In genomic region chr16:49887811-49888564, GRCm38 (mm10) we compare ENCODE assay signal across 9 mouse cellular contexts.
DNase-seq lines count a peak whose midpoint lies in the region; ATAC-seq lines count a peak whose summit lies in the region.
"Had no signal": no experiment of that assay in that cellular context is flagged by ENCODE, and none has a peak within 500 bp of the region (broad histone marks: within the 10 kb centered on the region; RNA-seq: fewer than 3 reads in every experiment).

No protein-coding gene starts in this region.

- H3K9me3 ChIP-seq in lung, embryonic 16.5 days (ENCODE audit: control insufficient read depth, low read length): peaks cover 6% of the 10 kb centered on the region
- H3K9me3 ChIP-seq in hindbrain, embryonic 14.5 days (ENCODE audit: control insufficient read depth, low read length): 0 out of 2 replicates have a peak, but pooled peaks cover 3% of the 10 kb centered on the region
- H3K9me3 ChIP-seq: hindbrain, embryonic 13.5 days had no signal

- ATAC-seq in granulocyte monocyte progenitor cell, adult 5-6 weeks (replicated peaks; ENCODE audit: poor library complexity, severe bottlenecking): peak; percentile 92
- ATAC-seq in lung, embryonic 16.5 days (ENCODE audit: low read depth): peak; percentile 57
- no peak for ATAC-seq in hindbrain, embryonic 14.5 days (ENCODE audit: low FRiP score)

- WGBS in lung, embryonic 16.5 days: 34% methylated on average over 9 of the region's 9 CpGs
- WGBS in hindbrain, embryonic 14.5 days: 77% methylated on average over 9 of the region's 9 CpGs

- H3K9ac ChIP-seq in lung, embryonic 16.5 days (ENCODE audit: low read length): no peak overlapping the region
- no peak overlapping the region for H3K9ac ChIP-seq in hindbrain, embryonic 14.5 days
- H3K9ac ChIP-seq: hindbrain, embryonic 13.5 days had no signal

- DNase-seq in 416B (ENCODE audit: low read depth): peak; percentile 97
- DNase-seq in CD4-positive, CD25-positive, alpha-beta regulatory T cell, adult 2 months (ENCODE audit: low read depth, low spot score): peak; percentile 57
- DNase-seq in left cerebral cortex, adult 11 months (ENCODE audit: low spot score): no peak
- DNase-seq in left cerebral cortex, adult 8-10 months (ENCODE audit: low spot score in 2 of 2): no peak
- DNase-seq in hindbrain, embryonic 14.5 days (ENCODE audit: low spot score): no peak
- DNase-seq in right cerebral cortex, adult 2 months (ENCODE audit: low spot score in 2 of 2): no peak

- no peak overlapping the region for H3K4me2 ChIP-seq in lung, embryonic 16.5 days (ENCODE audit: low read depth, low read length)
- no peak overlapping the region for H3K4me2 ChIP-seq in hindbrain, embryonic 14.5 days (replicated peaks)
- H3K4me2 ChIP-seq: hindbrain, embryonic 13.5 days had no signal

- H3K27me3 ChIP-seq in lung, embryonic 16.5 days (ENCODE audit: control insufficient read depth, insufficient read depth, low read depth, low read length): no peaks in the 10 kb centered on the region
- no peaks in the 10 kb centered on the region for H3K27me3 ChIP-seq in hindbrain, embryonic 14.5 days (ENCODE audit: control insufficient read depth, insufficient read depth, low read length)
- H3K27me3 ChIP-seq: hindbrain, embryonic 13.5 days had no signal

- peaks cover 9% of the 10 kb centered on the region; the same call in 1 of the 2 replicates for H3K36me3 ChIP-seq in lung, embryonic 16.5 days (ENCODE audit: control insufficient read depth, insufficient read depth, low read length)
- peaks cover 10% of the 10 kb centered on the region for H3K36me3 ChIP-seq in hindbrain, embryonic 14.5 days (replicated peaks; ENCODE audit: control insufficient read depth, insufficient read depth)

- H3K4me1 ChIP-seq in lung, embryonic 16.5 days (replicated peaks; ENCODE audit: control insufficient read depth, insufficient read depth, low read length): peaks cover 15% of the 10 kb centered on the region
- H3K4me1 ChIP-seq in hindbrain, embryonic 14.5 days (replicated peaks; ENCODE audit: control insufficient read depth, insufficient read depth, low read length): 0 out of 2 replicates have a peak, but pooled peaks cover 4% of the 10 kb centered on the region

- no peak overlapping the region for H3K27ac ChIP-seq in lung, embryonic 16.5 days (ENCODE audit: low read length)
- H3K27ac ChIP-seq in hindbrain, embryonic 14.5 days: no peak overlapping the region
- H3K27ac ChIP-seq: hindbrain, embryonic 13.5 days had no signal

- H3K4me3 ChIP-seq in lung, embryonic 16.5 days (ENCODE audit: low read length): no peak overlapping the region
- no peak overlapping the region for H3K4me3 ChIP-seq in hindbrain, embryonic 14.5 days (replicated peaks; ENCODE audit: low read length)
- H3K4me3 ChIP-seq: hindbrain, embryonic 13.5 days had no signal

Comparison
In these comparisons a context has a peak if more than half of its experiments do, and no peak if none do; other contexts are left out.
1. DNase-seq: peak in 416B (single experiment) and CD4-positive, CD25-positive, alpha-beta regulatory T cell, adult 2 months (single experiment); none in left cerebral cortex, adult 11 months (single experiment), left cerebral cortex, adult 8-10 months (0 of 2), hindbrain, embryonic 14.5 days (single experiment) and right cerebral cortex, adult 2 months (0 of 2).